Mouse (Mus musculus): ENCODE data around the gene Olfr1196.
"Not testable (repeated sequence)": the region's sequence is repeated elsewhere in the genome, so short reads cannot be mapped to it uniquely, and the experiment has no call there.

The Olfr1196 gene

DNA sequence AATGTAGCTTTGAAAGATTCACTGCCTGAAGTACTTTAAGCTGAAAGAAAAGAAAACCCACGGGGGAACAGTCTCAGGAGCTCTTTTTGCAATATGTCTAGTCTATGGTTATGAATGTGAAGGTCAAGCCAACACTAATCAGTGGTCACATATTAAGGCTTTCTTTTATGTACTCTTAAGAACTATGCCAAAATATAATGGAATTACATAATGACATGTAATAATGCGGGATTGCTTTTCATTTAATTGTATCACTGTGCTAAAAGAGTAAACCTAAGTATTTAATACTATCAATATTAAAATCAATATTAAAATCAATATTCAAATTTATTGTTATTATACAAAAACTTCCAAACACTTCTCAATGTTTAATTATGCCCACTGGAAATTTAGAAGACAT lies at the start of gene Olfr1196:
Gene Olfr1196 (minus strand): TSS at position 101 of the 400 bp plus-strand sequence.
- DNase-seq (ENCODE audit: low spot score in 2 of 2): no peak

DNA sequence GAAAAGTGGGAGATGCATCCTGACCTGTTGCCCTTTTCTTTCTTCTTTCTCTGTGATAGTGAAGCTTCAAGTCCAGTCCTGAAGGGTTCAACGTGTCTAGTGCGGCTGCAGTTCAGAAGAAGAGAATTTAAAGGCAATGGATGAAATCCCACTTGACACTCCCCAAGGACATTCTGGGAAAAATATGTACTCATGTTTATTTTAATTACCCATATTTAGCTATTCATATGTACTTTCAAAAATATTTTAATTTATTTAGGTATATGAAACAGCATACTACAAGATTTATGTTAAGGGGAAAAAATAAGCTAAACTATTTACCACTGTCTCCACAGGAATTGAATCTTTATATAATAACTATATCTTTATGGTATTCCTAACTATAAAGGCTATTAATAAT lies 46.9 kb upstream of the Olfr1196 start, which contains the start of gene Olfr1198:
Gene Olfr1198 (minus strand): TSS at position 101 of the 400 bp plus-strand sequence.
- no peak for DNase-seq (ENCODE audit: low spot score in 2 of 2)

DNA sequence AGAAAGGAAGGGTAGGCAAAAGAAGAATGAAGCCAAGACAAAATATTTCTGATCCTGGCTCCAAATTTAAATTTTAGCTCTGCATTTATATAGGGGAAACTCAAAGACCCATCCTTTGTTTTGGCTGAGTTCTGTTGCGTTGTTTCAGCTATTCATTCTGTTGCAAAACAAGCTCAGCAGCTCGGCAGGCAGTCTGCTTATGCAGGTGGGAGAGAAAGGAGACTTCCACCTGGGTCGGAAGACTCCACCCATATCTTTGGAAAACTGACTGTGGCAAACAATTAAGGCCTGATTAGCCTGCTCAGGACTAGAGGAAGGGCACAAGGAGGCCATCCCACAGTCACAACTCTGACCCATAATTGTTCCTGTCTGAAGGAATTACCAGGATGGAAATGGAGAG lies 39.0 kb upstream of the Olfr1196 start:
- DNase-seq (ENCODE audit: low spot score in 2 of 2): no peak

DNA sequence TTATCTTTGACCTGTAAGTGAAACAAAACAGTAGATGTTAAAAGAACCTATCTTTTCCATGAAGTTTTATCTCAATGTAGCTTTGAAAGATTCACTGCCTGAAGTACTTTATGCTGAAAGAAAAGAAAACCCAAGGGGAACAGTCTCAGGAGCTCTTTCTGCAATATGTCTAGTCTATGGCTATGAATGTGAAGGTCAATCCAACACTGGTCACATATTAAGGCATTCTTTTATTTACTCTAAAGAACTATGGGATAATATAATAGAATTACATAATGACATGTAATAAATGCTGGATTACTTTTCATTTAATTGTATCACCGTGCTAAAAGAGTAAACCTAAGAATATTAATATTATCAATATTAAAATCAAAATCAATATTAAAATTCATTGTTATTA lies 27.9 kb upstream of the Olfr1196 start, which contains the start of gene Olfr1197:
Gene Olfr1197 (minus strand): TSS at position 101 of the 400 bp plus-strand sequence.
- DNase-seq (ENCODE audit: low spot score in 2 of 2): no peak

DNA sequence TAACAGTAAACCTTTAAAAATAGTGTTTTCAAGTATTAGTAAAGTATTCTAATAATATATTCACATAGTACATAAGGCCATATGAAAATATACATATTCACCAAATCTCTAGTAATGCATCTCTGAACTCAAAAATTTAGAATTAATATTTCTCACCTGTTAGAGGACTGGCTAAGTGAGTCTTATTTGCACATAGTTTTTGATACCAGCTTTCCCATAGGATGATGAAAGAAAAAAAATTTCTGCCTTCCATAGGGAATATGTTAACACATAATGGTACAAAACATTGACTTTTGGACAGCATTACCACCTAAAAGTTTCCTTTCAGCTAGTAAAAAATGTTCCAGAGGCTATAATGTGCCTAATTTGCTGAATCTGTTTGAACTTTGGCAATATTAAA lies 15.3 kb downstream of the Olfr1196 start, which contains the start of gene Olfr1195:
Gene Olfr1195 (minus strand): TSS at position 101 of the 400 bp plus-strand sequence.
- no peak for DNase-seq (ENCODE audit: low spot score in 2 of 2)

DNA sequence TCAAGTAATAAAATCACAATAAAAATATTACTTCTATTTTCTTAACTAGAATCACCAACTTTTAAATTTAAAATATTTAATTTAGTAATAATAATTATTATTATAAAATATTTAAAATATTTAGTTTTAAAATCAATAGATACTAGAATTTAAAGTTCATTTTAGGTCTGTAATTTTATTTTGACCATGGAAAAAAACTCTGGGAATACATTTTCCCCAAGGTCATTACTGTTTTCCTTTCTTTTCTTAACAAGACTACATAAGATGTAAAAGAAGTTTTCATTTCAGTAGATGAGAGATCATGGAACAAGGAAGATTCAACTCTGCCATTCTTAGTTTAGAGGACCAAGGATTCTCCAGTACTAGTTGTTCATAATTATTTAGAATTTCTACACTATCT lies 29.1 kb downstream of the Olfr1196 start, which contains the start of gene Olfr1193:
Gene Olfr1193 (plus strand): TSS at position 301 of the 400 bp plus-strand sequence.
- not testable (repeated sequence) for DNase-seq (ENCODE audit: low spot score in 2 of 2)

DNA sequence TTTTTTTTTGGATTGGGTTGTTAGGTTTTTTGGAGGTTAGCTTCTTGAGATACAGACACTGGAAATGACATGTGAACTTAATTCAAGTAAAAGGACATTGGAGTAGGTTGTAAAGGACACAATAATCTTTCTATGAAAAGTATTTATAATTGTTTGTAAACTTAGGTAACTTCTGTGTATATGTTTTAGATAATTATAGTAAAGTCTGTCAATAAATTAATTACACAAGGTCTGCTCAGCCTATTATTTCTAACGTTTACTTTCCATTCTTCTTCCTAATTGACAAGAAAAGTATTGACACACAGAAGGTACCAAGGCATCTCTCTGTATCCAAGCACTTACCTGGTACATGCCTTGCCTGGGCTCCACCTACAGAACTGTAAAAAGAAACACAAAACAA lies 56.2 kb downstream of the Olfr1196 start, which contains the start of gene Olfr1192-ps1:
Gene Olfr1192-ps1 (plus strand): TSS at position 301 of the 400 bp plus-strand sequence.
- no peak for DNase-seq (ENCODE audit: low spot score in 2 of 2)

Measured in left cerebral cortex, adult 9 months (tissue).